Mouse (Mus musculus): ENCODE data around the gene Peg3. TPM values are rescaled to one million over a fixed set of nuclear protein-coding genes. Genes with fewer than 3 reads are reported as not detected.
A peak's percentile ranks its signal among the peaks of the same experiment; 100 is the strongest.

Peg3 gene
- total and polyA plus RNA-seq, 2 experiments from 2014 or later, result 75.5 to 122 TPM

DNA sequence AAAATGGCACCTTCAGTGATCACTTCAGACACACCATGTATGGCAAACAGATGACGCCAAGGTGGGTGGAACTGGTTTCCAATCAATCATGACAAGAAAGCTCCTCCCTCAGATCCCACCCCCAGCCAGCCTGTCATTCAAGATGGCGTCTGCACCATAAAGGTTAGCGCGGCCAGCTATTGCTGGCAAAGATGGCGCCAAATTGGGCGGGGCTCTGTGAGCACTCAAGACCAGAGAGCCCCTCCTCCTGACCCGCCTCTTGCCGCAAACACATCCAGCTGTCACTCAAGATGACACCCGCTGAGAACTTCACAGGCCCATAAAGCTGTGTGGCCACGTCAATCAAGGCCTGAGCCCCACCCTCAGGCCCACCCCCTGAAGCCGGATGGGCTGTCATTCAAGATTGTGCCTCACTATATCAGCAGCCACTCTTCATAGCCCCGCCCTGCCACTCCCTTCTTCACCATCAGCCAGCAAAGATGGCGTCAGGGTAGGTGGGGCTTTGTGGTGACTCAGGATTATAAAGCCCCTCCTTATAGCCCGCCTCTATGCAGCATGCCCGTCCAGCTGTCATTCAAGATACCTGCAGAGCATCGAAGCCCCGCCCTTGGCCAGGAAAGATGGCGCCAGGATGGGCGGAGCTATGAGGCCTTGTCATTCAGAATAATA is 1.8 kb downstream of the Peg3 start:
- WGBS, result 53% methylated on average over 19 of the region's 19 CpGs
- peak; percentile 97 for DNase-seq (ENCODE audit: low spot score)
- Histone ChIP-seq H3K4me2 (ENCODE audit: low read depth, low read length) (peak overlapping the region; percentile 49), H3K4me3 (ENCODE audit: low read length) (peak overlapping the region; percentile 60), H3K4me1 (ENCODE audit: insufficient read depth, low read length) (no peaks in the 10 kb centered on the region), H3K27me3 (ENCODE audit: insufficient read depth, low read length) (no peaks in the 10 kb centered on the region), H3K9me3 (ENCODE audit: low read length) (0 out of 2 replicates have a peak, but pooled peaks cover 5% of the 10 kb centered on the region), H3K9ac (replicated peaks; ENCODE audit: low read length) (peak overlapping the region; percentile 56; the same call in 1 of the 2 replicates), H3K27ac (peak overlapping the region; percentile 94), H3K36me3 (ENCODE audit: insufficient read depth, low read length) (peaks cover 5% of the 10 kb centered on the region; the same call in 1 of the 2 replicates)
- TF ChIP-seq CTCF (IDR thresholded peaks at IDR 0.05; ENCODE audit: low read depth), result no peak
- ATAC-seq, result peak; percentile 87

DNA sequence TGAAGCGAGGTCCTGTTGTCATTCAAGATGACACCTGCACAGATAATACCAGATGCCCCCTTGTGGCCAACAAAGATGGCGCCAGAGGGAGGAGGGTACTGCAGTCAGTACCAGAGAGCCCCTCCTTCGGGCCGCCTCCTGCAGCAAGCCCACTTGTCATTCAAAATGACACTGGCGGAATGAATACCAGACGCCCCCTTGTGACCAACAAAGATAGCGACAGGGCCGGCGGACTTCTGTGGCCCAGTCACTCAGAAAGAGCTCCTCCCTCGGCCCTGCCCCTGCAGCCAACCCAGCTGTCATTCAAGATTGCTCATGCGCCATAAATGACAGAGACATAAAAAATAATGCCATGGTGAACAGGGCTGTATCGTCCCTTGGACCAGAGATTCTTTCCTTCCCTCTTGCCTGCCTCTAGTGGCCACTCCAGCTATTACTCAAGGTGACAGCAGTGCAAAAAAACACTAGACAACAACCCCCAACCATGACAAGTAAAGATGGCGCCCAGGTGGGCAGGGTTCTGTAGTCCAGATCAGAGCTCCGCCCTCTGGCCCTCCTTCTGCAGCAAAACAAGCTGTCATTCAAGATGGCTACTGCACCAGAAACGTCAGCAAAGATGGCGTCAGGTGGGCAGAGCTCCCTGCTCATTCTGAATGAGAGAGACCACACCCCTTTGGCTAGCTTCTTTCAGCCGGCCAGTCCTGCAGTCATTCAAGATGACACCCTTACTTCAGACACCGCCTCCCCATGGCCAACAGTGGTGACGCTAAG is 2.7 kb downstream of the Peg3 start:
- DNase-seq (ENCODE audit: low spot score), result peak; percentile 95
- peak overlapping the region; percentile 49 for H3K4me2 ChIP-seq (ENCODE audit: low read depth, low read length)
- no peaks in the 10 kb centered on the region for H3K4me1 ChIP-seq (ENCODE audit: insufficient read depth, low read length)
- H3K9ac ChIP-seq (replicated peaks; ENCODE audit: low read length), result peak overlapping the region; percentile 45; the same call in 1 of the 2 replicates
- peak; percentile 63 for TF ChIP-seq CTCF (IDR thresholded peaks at IDR 0.05; ENCODE audit: low read depth)
- H3K9me3 ChIP-seq (ENCODE audit: low read length), result 0 out of 2 replicates have a peak, but pooled peaks cover 5% of the 10 kb centered on the region
- peaks cover 5% of the 10 kb centered on the region; the same call in 1 of the 2 replicates for H3K36me3 ChIP-seq (ENCODE audit: insufficient read depth, low read length)
- H3K4me3 ChIP-seq (ENCODE audit: low read length), result peak overlapping the region; percentile 60
- no peaks in the 10 kb centered on the region for H3K27me3 ChIP-seq (ENCODE audit: insufficient read depth, low read length)
- ATAC-seq, result peak; percentile 70
- 56% methylated on average over 19 of the region's 19 CpGs for WGBS
- peak overlapping the region; percentile 94 for H3K27ac ChIP-seq

DNA sequence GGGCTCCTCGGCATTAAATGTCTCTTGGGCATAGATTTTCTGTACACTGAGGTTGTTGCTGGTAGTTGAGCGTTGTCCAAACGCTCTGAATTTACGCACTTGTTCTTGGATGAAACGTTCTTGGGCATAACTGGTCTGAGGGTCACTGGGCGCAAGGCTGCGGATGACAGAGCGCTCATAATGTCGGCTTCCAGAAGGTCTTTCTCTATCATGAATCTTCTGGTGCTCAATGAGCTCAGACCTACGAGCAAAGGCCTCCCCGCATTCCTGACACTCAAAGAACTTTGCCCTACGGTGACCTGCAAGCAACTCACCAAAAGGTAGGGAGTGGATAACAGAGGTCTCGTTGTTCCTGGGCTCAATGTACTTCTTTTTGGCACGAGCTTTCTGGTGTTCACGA is 20.8 kb downstream of the Peg3 start:
- Histone ChIP-seq H3K36me3 (ENCODE audit: insufficient read depth, low read length) (peaks cover 25% of the 10 kb centered on the region), H3K9ac (replicated peaks; ENCODE audit: low read length) (no peak overlapping the region), H3K4me3 (ENCODE audit: low read length) (no peak overlapping the region), H3K27ac (no peak overlapping the region), H3K4me2 (ENCODE audit: low read depth, low read length) (no peak overlapping the region), H3K4me1 (ENCODE audit: insufficient read depth, low read length) (no peaks in the 10 kb centered on the region), H3K9me3 (ENCODE audit: low read length) (no peaks in the 10 kb centered on the region), H3K27me3 (ENCODE audit: insufficient read depth, low read length) (no peaks in the 10 kb centered on the region)
- 94% methylated on average over 15 of the region's 15 CpGs for WGBS
- no peak for TF ChIP-seq CTCF (IDR thresholded peaks at IDR 0.05; ENCODE audit: low read depth)
- DNase-seq (ENCODE audit: low spot score) (no peak), ATAC-seq (no peak)

DNA sequence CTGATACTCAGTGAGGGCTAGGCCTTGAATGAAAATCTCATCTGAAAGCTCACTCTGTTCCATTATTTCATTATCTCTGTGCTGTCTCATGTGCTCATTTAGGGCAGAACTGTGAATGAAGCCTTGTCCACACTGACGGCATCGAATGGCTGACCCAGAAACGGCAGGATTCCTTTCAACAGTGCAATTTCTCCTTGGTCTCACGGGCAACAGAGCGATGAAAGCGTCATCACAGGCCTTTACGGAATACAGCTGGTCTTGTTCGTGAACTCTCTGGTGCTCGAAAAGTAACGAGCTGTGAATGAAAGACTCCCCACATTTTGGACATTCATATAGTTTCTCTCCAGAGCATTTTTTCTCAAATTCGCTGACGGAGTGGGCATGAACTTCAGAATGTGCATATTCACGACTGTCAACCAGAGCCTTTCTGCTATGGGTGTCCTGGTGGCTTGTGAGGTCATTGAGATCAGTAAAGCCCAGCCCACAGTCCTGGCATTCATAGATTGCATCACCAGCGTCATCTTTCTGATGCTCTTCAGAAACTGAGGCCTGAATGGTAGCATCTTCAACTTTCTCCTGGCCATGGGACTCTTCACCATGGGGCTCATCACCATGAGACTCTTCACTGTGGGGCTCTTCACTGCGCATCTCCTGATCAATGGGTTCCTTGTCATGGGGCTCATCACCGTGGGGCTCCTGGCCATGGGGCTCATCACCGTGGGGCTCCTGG is 21.6 kb downstream of the Peg3 start:
- H3K27me3 ChIP-seq (ENCODE audit: insufficient read depth, low read length), result no peaks in the 10 kb centered on the region
- H3K4me1 ChIP-seq (ENCODE audit: insufficient read depth, low read length), result no peaks in the 10 kb centered on the region
- no peak overlapping the region for H3K27ac ChIP-seq
- WGBS, result 81% methylated on average over 17 of the region's 17 CpGs
- DNase-seq (ENCODE audit: low spot score) (no peak), ATAC-seq (0 out of 2 replicates have a peak, but pooled peaks have one; percentile 18)
- H3K9ac ChIP-seq (replicated peaks; ENCODE audit: low read length), result no peak overlapping the region
- H3K9me3 ChIP-seq (ENCODE audit: low read length), result no peaks in the 10 kb centered on the region
- no peak overlapping the region for H3K4me3 ChIP-seq (ENCODE audit: low read length)
- no peak for TF ChIP-seq CTCF (IDR thresholded peaks at IDR 0.05; ENCODE audit: low read depth)
- H3K36me3 ChIP-seq (ENCODE audit: insufficient read depth, low read length), result peaks cover 25% of the 10 kb centered on the region
- H3K4me2 ChIP-seq (ENCODE audit: low read depth, low read length), result no peak overlapping the region

DNA sequence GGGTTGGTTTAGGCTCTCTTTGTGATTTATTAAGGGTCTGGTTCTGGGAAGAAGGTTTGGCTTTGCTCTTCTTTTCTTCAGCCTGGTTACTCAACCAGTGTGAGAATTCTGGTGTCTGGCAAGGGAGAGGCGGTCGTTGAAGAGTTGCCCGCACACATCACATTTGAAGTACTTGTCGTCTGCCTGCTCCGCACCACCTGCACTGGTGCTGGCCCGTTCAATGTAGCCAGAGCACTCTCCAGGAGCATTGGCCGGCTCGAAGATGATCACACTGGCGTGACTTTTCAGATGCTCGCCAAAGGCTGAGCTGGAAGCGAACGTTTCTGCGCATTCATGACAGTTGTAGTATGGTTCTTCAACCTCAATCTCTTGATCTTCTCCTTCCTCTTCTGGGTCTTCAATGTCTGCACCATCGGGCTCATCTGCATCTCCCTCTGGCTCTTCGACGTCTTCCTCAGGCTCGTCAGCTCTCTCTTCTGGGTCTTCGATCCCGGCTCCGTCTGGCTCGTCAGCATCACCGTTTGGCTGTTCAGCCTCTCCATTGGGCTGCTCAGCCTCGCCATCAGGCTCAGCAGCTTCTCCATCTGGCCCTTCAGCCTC is 22.7 kb downstream of the Peg3 start:
- TF ChIP-seq CTCF (IDR thresholded peaks at IDR 0.05; ENCODE audit: low read depth), result no peak

DNA sequence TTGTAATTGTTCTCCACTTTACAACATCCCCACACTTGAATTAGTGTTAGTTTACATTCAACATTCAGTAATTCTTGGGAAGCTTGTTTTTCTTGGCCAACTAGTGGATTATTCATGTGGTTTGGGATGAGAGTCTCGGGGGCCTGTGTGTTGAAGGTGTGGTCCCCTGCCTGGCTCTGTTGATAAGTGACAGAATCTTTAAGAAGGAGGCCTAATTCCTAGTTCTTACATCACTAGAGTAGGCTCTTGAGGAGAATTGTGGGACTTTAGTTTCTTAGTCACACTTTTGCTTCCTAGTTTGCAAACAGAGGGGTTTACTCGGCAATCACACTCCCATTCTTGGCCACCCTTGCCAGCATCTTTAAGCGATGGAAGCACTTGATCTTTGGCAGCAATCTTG is 31.0 kb downstream of the Peg3 start:
- 79% methylated on average over 3 of the region's 3 CpGs for WGBS
- Histone ChIP-seq H3K9ac (replicated peaks; ENCODE audit: low read length) (no peak overlapping the region), H3K9me3 (ENCODE audit: low read length) (no peaks in the 10 kb centered on the region), H3K4me3 (ENCODE audit: low read length) (no peak overlapping the region), H3K27ac (no peak overlapping the region), H3K4me2 (ENCODE audit: low read depth, low read length) (no peak overlapping the region), H3K4me1 (ENCODE audit: insufficient read depth, low read length) (no peaks in the 10 kb centered on the region), H3K27me3 (ENCODE audit: insufficient read depth, low read length) (no peaks in the 10 kb centered on the region), H3K36me3 (ENCODE audit: insufficient read depth, low read length) (no peaks in the 10 kb centered on the region)
- ATAC-seq, result no peak
- no peak for TF ChIP-seq CTCF (IDR thresholded peaks at IDR 0.05; ENCODE audit: low read depth)
- DNase-seq (ENCODE audit: low spot score), result no peak

More for the DNA sequence above, 22.7 kb downstream of the Peg3 start:
- Histone ChIP-seq H3K9ac (replicated peaks; ENCODE audit: low read length) (no peak overlapping the region), H3K4me3 (ENCODE audit: low read length) (no peak overlapping the region), H3K36me3 (ENCODE audit: insufficient read depth, low read length) (peaks cover 19% of the 10 kb centered on the region), H3K9me3 (ENCODE audit: low read length) (no peaks in the 10 kb centered on the region), H3K27ac (no peak overlapping the region), H3K27me3 (ENCODE audit: insufficient read depth, low read length) (no peaks in the 10 kb centered on the region), H3K4me1 (ENCODE audit: insufficient read depth, low read length) (no peaks in the 10 kb centered on the region), H3K4me2 (ENCODE audit: low read depth, low read length) (no peak overlapping the region)
- ATAC-seq (no peak), DNase-seq (ENCODE audit: low spot score) (no peak)
- 94% methylated on average over 23 of the region's 23 CpGs for WGBS
